Mouse (Mus musculus) 3T3-L1 (cell line): ENCODE measurements around the gene Tmod4.

Experiments used
- DNase-seq: peaks from one replicate; pipeline ENCODE4 v3.0.0-alpha.2; 2015; ENCODE audit warnings: low read depth, low spot score

The Tmod4 gene

GRCm38 (mm10) chr3:95136336-95136735 lies 12.1 kb downstream of the Tmod4 start:
- no peak for DNase-seq

GRCm38 (mm10) chr3:95139586-95140288 lies 15.5 kb downstream of the Tmod4 start:
- DNase-seq = no peak

GRCm38 (mm10) chr3:95140289-95140595 lies 16.0 kb downstream of the Tmod4 start:
- DNase-seq = no peak

GRCm38 (mm10) chr3:95140795-95141194 lies 16.5 kb downstream of the Tmod4 start:
- DNase-seq = no peak

- no peak for DNase-seq
These were observed 17.2 kb downstream of the Tmod4 start for GRCm38 (mm10) chr3:95141474-95141873.

GRCm38 (mm10) chr3:95141952-95142616 lies 17.8 kb downstream of the Tmod4 start, which contains the start of gene Tnfaip8l2:
Tnfaip8l2 (minus strand) TSS chr3:95142360.
- DNase-seq = no peak

GRCm38 (mm10) chr3:95142617-95143011 lies 18.3 kb downstream of the Tmod4 start:
- DNase-seq = peak; percentile 91

GRCm38 (mm10) chr3:95147924-95148323 lies 23.6 kb downstream of the Tmod4 start:
- no peak for DNase-seq

GRCm38 (mm10) chr3:95153874-95154273 lies 29.6 kb downstream of the Tmod4 start:
- peak; percentile 48 for DNase-seq

- peak; percentile 20 for DNase-seq
These were observed 35.3 kb downstream of the Tmod4 start for GRCm38 (mm10) chr3:95159511-95159986.

GRCm38 (mm10) chr3:95159987-95160963 lies 36.0 kb downstream of the Tmod4 start, which contains the start of gene Sema6c:
Sema6c (plus strand) TSS chr3:95160457.
- DNase-seq = peak; percentile 90

GRCm38 (mm10) chr3:95161041-95161551 lies 36.8 kb downstream of the Tmod4 start:
- no peak for DNase-seq

- DNase-seq = no peak
These were observed 37.5 kb downstream of the Tmod4 start for GRCm38 (mm10) chr3:95161618-95162344.

- no peak for DNase-seq
These were observed 38.0 kb downstream of the Tmod4 start for GRCm38 (mm10) chr3:95162345-95162628.

- DNase-seq = no peak
These were observed 39.4 kb downstream of the Tmod4 start for GRCm38 (mm10) chr3:95163419-95164255.

- no peak for DNase-seq
These were observed 39.9 kb downstream of the Tmod4 start for GRCm38 (mm10) chr3:95164256-95164550.

GRCm38 (mm10) chr3:95164840-95165239 lies 40.6 kb downstream of the Tmod4 start:
- DNase-seq = no peak

GRCm38 (mm10) chr3:95169996-95170395 lies 45.7 kb downstream of the Tmod4 start:
- no peak for DNase-seq

GRCm38 (mm10) chr3:95171105-95171504 lies 46.8 kb downstream of the Tmod4 start:
- no peak for DNase-seq

GRCm38 (mm10) chr3:95172526-95173255 lies 48.4 kb downstream of the Tmod4 start:
- no peak for DNase-seq
